Mouse (Mus musculus): ENCODE results near the gene Brdt. TPM values are rescaled to one million over a fixed set of nuclear protein-coding genes. Genes with fewer than 3 reads are reported as not detected.
A peak's percentile ranks its signal among the peaks of the same experiment; 100 is the strongest.

The Brdt gene
- polyA plus RNA-seq (2015; fragmentation: Nextera tagmentation; extraction: Ambion mirVana) = 0.98 and 1.0 TPM in 2 replicates

GRCm38 (mm10) chr5:107330916-107331421 is at the start of gene Brdt:
Gene Brdt (plus strand): TSS chr5:107331159.
- Histone ChIP-seq H3K4me2 (ENCODE audit: low read depth, low read length) (no peak within 1 kb of the TSS), H3K4me1 (ENCODE audit: control insufficient read depth, insufficient read depth, low read length) (no peaks in the 10 kb centered on the region), H3K4me3 (ENCODE audit: low read length) (no peak within 1 kb of the TSS), H3K27me3 (replicated peaks; ENCODE audit: control insufficient read depth, insufficient read depth, low read length) (no peaks in the 10 kb centered on the region), H3K27ac (ENCODE audit: low read length) (no peak within 1 kb of the TSS), H3K9ac (ENCODE audit: low read depth, low read length) (no peak within 1 kb of the TSS), H3K36me3 (ENCODE audit: control insufficient read depth, insufficient read depth, low read length) (no peaks in the 10 kb centered on the region), H3K9me3 (ENCODE audit: control insufficient read depth, low read length) (no peaks in the 10 kb centered on the region)
- WGBS = 89% methylated on average over 30 of the region's 30 CpGs
- no peak for ATAC-seq

GRCm38 (mm10) chr5:107282561-107283307 is 48.2 kb upstream of the Brdt start:
- Histone ChIP-seq H3K36me3 (ENCODE audit: control insufficient read depth, insufficient read depth, low read length) (no peaks in the 10 kb centered on the region), H3K4me2 (ENCODE audit: low read depth, low read length) (no peak overlapping the region), H3K4me3 (ENCODE audit: low read length) (no peak overlapping the region), H3K27me3 (replicated peaks; ENCODE audit: control insufficient read depth, insufficient read depth, low read length) (no peaks in the 10 kb centered on the region), H3K9me3 (ENCODE audit: control insufficient read depth, low read length) (no peaks in the 10 kb centered on the region), H3K27ac (ENCODE audit: low read length) (no peak overlapping the region), H3K4me1 (ENCODE audit: control insufficient read depth, insufficient read depth, low read length) (no peaks in the 10 kb centered on the region), H3K9ac (ENCODE audit: low read depth, low read length) (no peak overlapping the region)
- ATAC-seq = no peak
- WGBS = 74% methylated on average over 9 of the region's 9 CpGs

- no peak overlapping the region for H3K4me2 ChIP-seq (ENCODE audit: low read depth, low read length)
- no peaks in the 10 kb centered on the region for H3K36me3 ChIP-seq (ENCODE audit: control insufficient read depth, insufficient read depth, low read length)
- H3K9ac ChIP-seq (ENCODE audit: low read depth, low read length) = no peak overlapping the region
- no peak for ATAC-seq
- no peaks in the 10 kb centered on the region for H3K9me3 ChIP-seq (ENCODE audit: control insufficient read depth, low read length)
- H3K4me3 ChIP-seq (ENCODE audit: low read length) = no peak overlapping the region
- H3K4me1 ChIP-seq (ENCODE audit: control insufficient read depth, insufficient read depth, low read length) = no peaks in the 10 kb centered on the region
- 63% methylated on average over 10 of the region's 10 CpGs for WGBS
- no peak overlapping the region for H3K27ac ChIP-seq (ENCODE audit: low read length)
- H3K27me3 ChIP-seq (replicated peaks; ENCODE audit: control insufficient read depth, insufficient read depth, low read length) = no peaks in the 10 kb centered on the region
These were observed 46.9 kb upstream of the Brdt start for GRCm38 (mm10) chr5:107283935-107284524.

GRCm38 (mm10) chr5:107285563-107285962 is 45.4 kb upstream of the Brdt start:
- H3K27ac ChIP-seq (ENCODE audit: low read length) = no peak overlapping the region
- 74% methylated on average over 6 of the region's 6 CpGs for WGBS
- H3K4me2 ChIP-seq (ENCODE audit: low read depth, low read length) = no peak overlapping the region
- no peaks in the 10 kb centered on the region for H3K36me3 ChIP-seq (ENCODE audit: control insufficient read depth, insufficient read depth, low read length)
- H3K4me3 ChIP-seq (ENCODE audit: low read length) = no peak overlapping the region
- no peaks in the 10 kb centered on the region for H3K27me3 ChIP-seq (replicated peaks; ENCODE audit: control insufficient read depth, insufficient read depth, low read length)
- ATAC-seq = no peak
- no peaks in the 10 kb centered on the region for H3K9me3 ChIP-seq (ENCODE audit: control insufficient read depth, low read length)
- H3K4me1 ChIP-seq (ENCODE audit: control insufficient read depth, insufficient read depth, low read length) = no peaks in the 10 kb centered on the region
- H3K9ac ChIP-seq (ENCODE audit: low read depth, low read length) = no peak overlapping the region

- Histone ChIP-seq H3K36me3 (ENCODE audit: control insufficient read depth, insufficient read depth, low read length) (no peaks in the 10 kb centered on the region), H3K9me3 (ENCODE audit: control insufficient read depth, low read length) (no peaks in the 10 kb centered on the region), H3K9ac (ENCODE audit: low read depth, low read length) (no peak overlapping the region), H3K27ac (ENCODE audit: low read length) (no peak overlapping the region), H3K4me3 (ENCODE audit: low read length) (peak overlapping the region; percentile 89), H3K27me3 (replicated peaks; ENCODE audit: control insufficient read depth, insufficient read depth, low read length) (no peaks in the 10 kb centered on the region), H3K4me1 (ENCODE audit: control insufficient read depth, insufficient read depth, low read length) (no peaks in the 10 kb centered on the region), H3K4me2 (ENCODE audit: low read depth, low read length) (peak overlapping the region; percentile 94)
- WGBS = 21% methylated on average over 6 of the region's 6 CpGs
- no peak for ATAC-seq
These were observed 43.6 kb upstream of the Brdt start for GRCm38 (mm10) chr5:107287254-107287907.

- no peaks in the 10 kb centered on the region for H3K36me3 ChIP-seq (ENCODE audit: control insufficient read depth, insufficient read depth, low read length)
- WGBS = 40% methylated on average over 5 of the region's 5 CpGs
- no peaks in the 10 kb centered on the region for H3K9me3 ChIP-seq (ENCODE audit: control insufficient read depth, low read length)
- H3K27ac ChIP-seq (ENCODE audit: low read length) = no peak overlapping the region; the same call in 1 of the 2 replicates
- peak overlapping the region; percentile 94 for H3K4me2 ChIP-seq (ENCODE audit: low read depth, low read length)
- H3K4me1 ChIP-seq (ENCODE audit: control insufficient read depth, insufficient read depth, low read length) = no peaks in the 10 kb centered on the region
- no peaks in the 10 kb centered on the region for H3K27me3 ChIP-seq (replicated peaks; ENCODE audit: control insufficient read depth, insufficient read depth, low read length)
- H3K4me3 ChIP-seq (ENCODE audit: low read length) = peak overlapping the region; percentile 89
- ATAC-seq = no peak
- peak overlapping the region; percentile 91; the same call in 1 of the 2 replicates for H3K9ac ChIP-seq (ENCODE audit: low read depth, low read length)
These were observed 43.1 kb upstream of the Brdt start for GRCm38 (mm10) chr5:107287908-107288267.

GRCm38 (mm10) chr5:107288427-107289233 is 42.3 kb upstream of the Brdt start:
- Histone ChIP-seq H3K9ac (ENCODE audit: low read depth, low read length) (peak overlapping the region; percentile 91), H3K4me3 (ENCODE audit: low read length) (peak overlapping the region; percentile 89), H3K36me3 (ENCODE audit: control insufficient read depth, insufficient read depth, low read length) (no peaks in the 10 kb centered on the region), H3K27me3 (replicated peaks; ENCODE audit: control insufficient read depth, insufficient read depth, low read length) (no peaks in the 10 kb centered on the region), H3K4me1 (ENCODE audit: control insufficient read depth, insufficient read depth, low read length) (no peaks in the 10 kb centered on the region), H3K4me2 (ENCODE audit: low read depth, low read length) (peak overlapping the region; percentile 94), H3K27ac (ENCODE audit: low read length) (peak overlapping the region; percentile 91), H3K9me3 (ENCODE audit: control insufficient read depth, low read length) (no peaks in the 10 kb centered on the region)
- WGBS = 1% methylated on average over 62 of the region's 62 CpGs
- ATAC-seq = peak; percentile 27

- Histone ChIP-seq H3K27me3 (replicated peaks; ENCODE audit: control insufficient read depth, insufficient read depth, low read length) (no peaks in the 10 kb centered on the region), H3K4me2 (ENCODE audit: low read depth, low read length) (peak within 1 kb of the TSS; percentile 94), H3K27ac (ENCODE audit: low read length) (peak within 1 kb of the TSS; percentile 91), H3K9ac (ENCODE audit: low read depth, low read length) (peak within 1 kb of the TSS; percentile 91), H3K9me3 (ENCODE audit: control insufficient read depth, low read length) (no peaks in the 10 kb centered on the region), H3K4me3 (ENCODE audit: low read length) (peak within 1 kb of the TSS; percentile 89), H3K36me3 (ENCODE audit: control insufficient read depth, insufficient read depth, low read length) (no peaks in the 10 kb centered on the region), H3K4me1 (ENCODE audit: control insufficient read depth, insufficient read depth, low read length) (no peaks in the 10 kb centered on the region)
- under 1% methylated on average over 51 of the region's 54 CpGs for WGBS
- ATAC-seq = peak; percentile 94
These were observed 41.7 kb upstream of the Brdt start, which contains the start of gene Tgfbr3 for GRCm38 (mm10) chr5:107289234-107289764. Gene Tgfbr3 (minus strand): TSS chr5:107289629.

Measured in intestine, embryonic 16.5 days (tissue).